Comparison of ENCODE assay signal across 9 mouse cellular contexts in the genomic region with DNA sequence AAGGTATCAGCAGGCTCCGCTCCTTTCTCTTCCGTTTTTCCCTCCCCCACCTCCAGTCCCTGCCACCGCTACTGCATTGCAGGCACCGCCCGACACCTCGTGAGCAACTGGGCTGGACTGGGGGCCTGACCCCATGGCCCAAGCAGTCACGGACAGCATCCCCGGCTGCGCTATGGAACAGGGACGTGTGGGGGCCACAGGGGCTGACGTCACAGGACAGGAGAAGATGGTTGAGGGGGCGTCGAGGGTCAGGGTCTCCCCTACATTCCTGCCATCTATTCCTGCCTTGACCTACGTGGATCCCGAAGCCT. TPM values are rescaled to one million over a fixed set of nuclear protein-coding genes. Genes with fewer than 3 reads are reported as not detected.
A peak's percentile ranks its signal among the peaks of the same experiment; 100 is the strongest.
DNase-seq lines count a peak whose midpoint lies in the region; ATAC-seq and TF ChIP-seq lines count a peak whose summit lies in the region.
"Had no signal": no experiment of that assay in that cellular context is flagged by ENCODE, and none has a peak within 500 bp of the region (broad histone marks: within the 10 kb centered on the region; RNA-seq: fewer than 3 reads in every experiment).

No protein-coding gene starts in this region.

- no peak overlapping the region for H3K9ac ChIP-seq in embryonic facial prominence, embryonic 15.5 days
- peak overlapping the region; percentile 25; the same call in 1 of the 2 replicates for H3K9ac ChIP-seq in intestine, embryonic 14.5 days (ENCODE audit: low read length)
- peak overlapping the region; percentile 53; the same call in 1 of the 2 replicates for H3K9ac ChIP-seq in neural tube, embryonic 12.5 days

- TF ChIP-seq CTCF in lung, adult 2 months (IDR thresholded peaks at IDR 0.05; ENCODE audit: insufficient read depth, low read length), result no peak

- DNase-seq in lung, adult 2 months, result no peak
- no peak for DNase-seq in lung, adult 18-20 months
- DNase-seq in intestine, embryonic 14.5 days (ENCODE audit: low spot score), result no peak
- no peak for DNase-seq in Muller cell, postnatal 12 days (ENCODE audit: inconsistent ontology term)
- DNase-seq in layer of hippocampus, adult 11-12 months (ENCODE audit: low spot score), result no peak
- DNase-seq in urinary bladder, postnatal 4 days (ENCODE audit: low spot score in 2 of 2), result no peak

- ATAC-seq in embryonic facial prominence, embryonic 15.5 days (ENCODE audit: insufficient number of reproducible peaks, low FRiP score, low TSS enrichment, low read depth), result no peak
- ATAC-seq in intestine, embryonic 14.5 days (replicated peaks; ENCODE audit: low FRiP score, low TSS enrichment, low read depth), result no peak
- no peak for ATAC-seq in neural tube, embryonic 12.5 days (ENCODE audit: low FRiP score, low read depth)
- ATAC-seq: inflammation-experienced regulatory T-cells, adult 6 months had no signal

- no peaks in the 10 kb centered on the region for H3K9me3 ChIP-seq in embryonic facial prominence, embryonic 15.5 days (replicated peaks)
- no peaks in the 10 kb centered on the region for H3K9me3 ChIP-seq in intestine, embryonic 14.5 days (ENCODE audit: control insufficient read depth, low read length)
- H3K9me3 ChIP-seq in neural tube, embryonic 12.5 days, result no peaks in the 10 kb centered on the region

- peak overlapping the region; percentile 52 for H3K4me3 ChIP-seq in lung, adult 2 months (replicated peaks; ENCODE audit: extremely low read depth, low read depth, low read length)
- H3K4me3 ChIP-seq in embryonic facial prominence, embryonic 15.5 days (replicated peaks), result peak overlapping the region; percentile 49
- peak overlapping the region; percentile 37 for H3K4me3 ChIP-seq in intestine, embryonic 14.5 days (ENCODE audit: low read depth, low read length)
- peak overlapping the region; percentile 43 for H3K4me3 ChIP-seq in neural tube, embryonic 12.5 days

- H3K36me3 ChIP-seq in embryonic facial prominence, embryonic 15.5 days, result peaks cover 2% of the 10 kb centered on the region; the same call in 1 of the 2 replicates
- H3K36me3 ChIP-seq in intestine, embryonic 14.5 days (ENCODE audit: control insufficient read depth, insufficient read depth, low read length), result peaks cover 4% of the 10 kb centered on the region
- no peaks in the 10 kb centered on the region for H3K36me3 ChIP-seq in neural tube, embryonic 12.5 days

- peaks cover 65% of the 10 kb centered on the region for H3K27me3 ChIP-seq in embryonic facial prominence, embryonic 15.5 days
- H3K27me3 ChIP-seq in intestine, embryonic 14.5 days (replicated peaks; ENCODE audit: control insufficient read depth, insufficient read depth, low read length), result peaks cover 68% of the 10 kb centered on the region
- peaks cover 67% of the 10 kb centered on the region for H3K27me3 ChIP-seq in neural tube, embryonic 12.5 days (replicated peaks)

- peak overlapping the region; percentile 91 for H3K4me2 ChIP-seq in embryonic facial prominence, embryonic 15.5 days (replicated peaks)
- H3K4me2 ChIP-seq in intestine, embryonic 14.5 days (ENCODE audit: low read length), result peak overlapping the region; percentile 68
- H3K4me2 ChIP-seq in neural tube, embryonic 12.5 days (replicated peaks), result peak overlapping the region; percentile 75

- H3K4me1 ChIP-seq in lung, adult 2 months (ENCODE audit: control insufficient read depth, insufficient read depth, low read length), result peaks cover 5% of the 10 kb centered on the region
- peaks cover 27% of the 10 kb centered on the region for H3K4me1 ChIP-seq in embryonic facial prominence, embryonic 15.5 days
- H3K4me1 ChIP-seq in intestine, embryonic 14.5 days (replicated peaks; ENCODE audit: control insufficient read depth, insufficient read depth, low read length), result peaks cover 10% of the 10 kb centered on the region
- H3K4me1 ChIP-seq in neural tube, embryonic 12.5 days, result peaks cover 24% of the 10 kb centered on the region

- WGBS in lung, adult 2 months, result 4% methylated on average over 15 of the region's 15 CpGs
- WGBS in embryonic facial prominence, embryonic 15.5 days, result 9% methylated on average over 15 of the region's 15 CpGs
- WGBS in intestine, embryonic 14.5 days, result 2% methylated on average over 15 of the region's 15 CpGs
- WGBS in neural tube, embryonic 12.5 days, result 8% methylated on average over 15 of the region's 15 CpGs

- H3K27ac ChIP-seq in embryonic facial prominence, embryonic 15.5 days (replicated peaks), result no peak overlapping the region
- no peak overlapping the region for H3K27ac ChIP-seq in intestine, embryonic 14.5 days (ENCODE audit: low read depth)
- no peak overlapping the region for H3K27ac ChIP-seq in neural tube, embryonic 12.5 days

- TF ChIP-seq POLR2A in lung, adult 2 months (IDR thresholded peaks at IDR 0.05; ENCODE audit: borderline replicate concordance, extremely low read depth, low read depth, low read length), result no peak

RNA-seq across cellular contexts. Expression of gene Tmem151a, which starts 0.5 kb away (rescaled TPM):
- 10.7 and 11.8 TPM in 2 replicates for polyA plus RNA-seq in lung, adult 2 months (2012; rRNA removed)
- 2.3 and 3.0 TPM in 2 replicates for polyA plus RNA-seq in embryonic facial prominence, embryonic 15.5 days (2015; fragmentation: Nextera tagmentation; extraction: Ambion mirVana)
- 7.1 and 8.2 TPM in 2 replicates for polyA plus RNA-seq in intestine, embryonic 14.5 days (2014; fragmentation: Nextera tagmentation; extraction: Ambion mirVana)
- 2.5 and 2.8 TPM in 2 replicates for polyA plus RNA-seq in neural tube, embryonic 12.5 days (2016; fragmentation: Nextera tagmentation; extraction: Ambion mirVana)
- polyA plus RNA-seq: inflammation-experienced regulatory T-cells, adult 6 months had no signal

RNA-seq across cellular contexts. Expression of gene Yif1a, which starts 3.5 kb away (rescaled TPM):
- 154 and 165 TPM in 2 replicates for polyA plus RNA-seq in lung, adult 2 months (2012; rRNA removed)
- polyA plus RNA-seq in embryonic facial prominence, embryonic 15.5 days (2015; fragmentation: Nextera tagmentation; extraction: Ambion mirVana), result 111 and 119 TPM in 2 replicates
- 111 and 114 TPM in 2 replicates for polyA plus RNA-seq in intestine, embryonic 14.5 days (2014; fragmentation: Nextera tagmentation; extraction: Ambion mirVana)
- polyA plus RNA-seq in neural tube, embryonic 12.5 days (2016; fragmentation: Nextera tagmentation; extraction: Ambion mirVana), result 66.3 and 69.1 TPM in 2 replicates

RNA-seq across cellular contexts. Expression of gene Cnih2, which starts 13.5 kb away (rescaled TPM):
- polyA plus RNA-seq in lung, adult 2 months (2012; rRNA removed), result 1.2 and 1.3 TPM in 2 replicates
- polyA plus RNA-seq in embryonic facial prominence, embryonic 15.5 days (2015; fragmentation: Nextera tagmentation; extraction: Ambion mirVana), result 35.5 and 38.7 TPM in 2 replicates
- 22.3 and 22.9 TPM in 2 replicates for polyA plus RNA-seq in intestine, embryonic 14.5 days (2014; fragmentation: Nextera tagmentation; extraction: Ambion mirVana)
- polyA plus RNA-seq in neural tube, embryonic 12.5 days (2016; fragmentation: Nextera tagmentation; extraction: Ambion mirVana), result 231 and 236 TPM in 2 replicates

RNA-seq across cellular contexts. Expression of gene Cd248, which starts 16.9 kb away (rescaled TPM):
- polyA plus RNA-seq in lung, adult 2 months (2012; rRNA removed), result 20.9 and 22.6 TPM in 2 replicates
- polyA plus RNA-seq in embryonic facial prominence, embryonic 15.5 days (2015; fragmentation: Nextera tagmentation; extraction: Ambion mirVana), result 131 and 158 TPM in 2 replicates
- 69.8 and 70.2 TPM in 2 replicates for polyA plus RNA-seq in intestine, embryonic 14.5 days (2014; fragmentation: Nextera tagmentation; extraction: Ambion mirVana)
- 22.9 and 26.3 TPM in 2 replicates for polyA plus RNA-seq in neural tube, embryonic 12.5 days (2016; fragmentation: Nextera tagmentation; extraction: Ambion mirVana)
- polyA plus RNA-seq: inflammation-experienced regulatory T-cells, adult 6 months had no signal

RNA-seq across cellular contexts. Expression of gene Rab1b, which starts 22.1 kb away (rescaled TPM):
- 213 and 232 TPM in 2 replicates for polyA plus RNA-seq in lung, adult 2 months (2012; rRNA removed)
- polyA plus RNA-seq in embryonic facial prominence, embryonic 15.5 days (2015; fragmentation: Nextera tagmentation; extraction: Ambion mirVana), result 256 and 270 TPM in 2 replicates
- 246 and 252 TPM in 2 replicates for polyA plus RNA-seq in intestine, embryonic 14.5 days (2014; fragmentation: Nextera tagmentation; extraction: Ambion mirVana)
- 245 and 247 TPM in 2 replicates for polyA plus RNA-seq in neural tube, embryonic 12.5 days (2016; fragmentation: Nextera tagmentation; extraction: Ambion mirVana)

Comparison
In these comparisons a context has a peak if more than half of its experiments do, and no peak if none do; other contexts are left out.
1. RNA of gene Cnih2, which starts 13.5 kb away (polyA plus RNA-seq): 231 to 236 TPM in neural tube, embryonic 12.5 days, 35.5 to 38.7 TPM in embryonic facial prominence, embryonic 15.5 days and 22.3 to 22.9 TPM in intestine, embryonic 14.5 days; 1.2 to 1.3 TPM in lung, adult 2 months; every median in the first group is over 10 times any median in the second.
2. Peak in every context shown above with its lines, with median percentiles within 50 percentile points of each other: H3K4me3 ChIP-seq and H3K4me2 ChIP-seq.